Mouse (Mus musculus) liver, embryonic 14.5 days (tissue): Measurements from ENCODE around the gene Rpn1.

Experiments used
- CTCF ChIP-seq: IDR thresholded peaks from 2 replicates; pipeline ENCODE4 v1.5.1; 2016; ENCODE audit warnings: antibody characterized with exemption, low read depth, control low read depth
- EP300 ChIP-seq: IDR thresholded peaks from 2 replicates; pipeline ENCODE4 v1.6.1; 2016; ENCODE audit warnings: antibody characterized with exemption, low read depth

- TF ChIP-seq EP300 (no peak), CTCF (no peak)
These were observed 61.5 kb downstream of the Rpn1 start for GRCm38 (mm10) chr6:88145793-88146192.
